ENCODE assay signal across 9 mouse cellular contexts in genomic region chr7:5057804-5058203, GRCm38 (mm10). TPM values are rescaled to one million over a fixed set of nuclear protein-coding genes. Genes with fewer than 3 reads are reported as not detected.
A peak's percentile ranks its signal among the peaks of the same experiment; 100 is the strongest.
DNase-seq lines count a peak whose midpoint lies in the region; ATAC-seq and TF ChIP-seq lines count a peak whose summit lies in the region.
"Had no signal": no experiment of that assay in that cellular context is flagged by ENCODE, and none has a peak within 500 bp of the region (broad histone marks: within the 10 kb centered on the region; RNA-seq: fewer than 3 reads in every experiment).

No protein-coding gene starts in this region.

- no peak for ATAC-seq in hindbrain, embryonic 11.5 days (ENCODE audit: low FRiP score)
- no peak for ATAC-seq in forebrain, postnatal 0 days
- ATAC-seq in midbrain, embryonic 14.5 days (ENCODE audit: low FRiP score, low TSS enrichment): no peak
- no peak for ATAC-seq in erythroblast, adult 5-6 weeks (replicated peaks; ENCODE audit: low FRiP score, poor library complexity, severe bottlenecking)

- H3K4me2 ChIP-seq in hindbrain, embryonic 11.5 days (replicated peaks; ENCODE audit: low read depth, low read length): no peak overlapping the region
- peak overlapping the region; percentile 73 for H3K4me2 ChIP-seq in forebrain, postnatal 0 days (ENCODE audit: low read depth)
- H3K4me2 ChIP-seq in midbrain, embryonic 14.5 days (ENCODE audit: low read length): peak overlapping the region; percentile 71

- no peaks in the 10 kb centered on the region for H3K36me3 ChIP-seq in hindbrain, embryonic 10.5 days
- H3K36me3 ChIP-seq in hindbrain, embryonic 11.5 days (ENCODE audit: control insufficient read depth, insufficient read depth, low read length): no peaks in the 10 kb centered on the region
- H3K36me3 ChIP-seq in forebrain, postnatal 0 days (ENCODE audit: insufficient read depth): no peaks in the 10 kb centered on the region
- no peaks in the 10 kb centered on the region for H3K36me3 ChIP-seq in midbrain, embryonic 14.5 days (ENCODE audit: control insufficient read depth, insufficient read depth, low read length)
- no peaks in the 10 kb centered on the region for H3K36me3 ChIP-seq in heart, adult 2 months (ENCODE audit: control insufficient read depth, insufficient read depth, low read length)

- no peak overlapping the region for H3K9ac ChIP-seq in hindbrain, embryonic 11.5 days (ENCODE audit: low read depth, low read length)
- H3K9ac ChIP-seq in forebrain, postnatal 0 days: peak overlapping the region; percentile 95
- H3K9ac ChIP-seq in midbrain, embryonic 14.5 days (replicated peaks; ENCODE audit: low read length): peak overlapping the region; percentile 75; the same call in 1 of the 2 replicates
- H3K9ac ChIP-seq in heart, adult 2 months (ENCODE audit: low read depth, low read length): no peak overlapping the region

- H3K4me3 ChIP-seq in hindbrain, embryonic 10.5 days: peak overlapping the region; percentile 3
- no peak overlapping the region for H3K4me3 ChIP-seq in hindbrain, embryonic 11.5 days (ENCODE audit: low read depth, low read length)
- H3K4me3 ChIP-seq in forebrain, postnatal 0 days (ENCODE audit: low read depth, low read length): peak overlapping the region; percentile 65
- H3K4me3 ChIP-seq in midbrain, embryonic 14.5 days (replicated peaks; ENCODE audit: low read depth, low read length): peak overlapping the region; percentile 61
- no peak overlapping the region for H3K4me3 ChIP-seq in heart, adult 2 months

- H3K4me1 ChIP-seq in hindbrain, embryonic 10.5 days (replicated peaks): peaks cover 49% of the 10 kb centered on the region
- peaks cover 17% of the 10 kb centered on the region for H3K4me1 ChIP-seq in hindbrain, embryonic 11.5 days (replicated peaks; ENCODE audit: control insufficient read depth, insufficient read depth, low read length)
- peaks cover 43% of the 10 kb centered on the region for H3K4me1 ChIP-seq in forebrain, postnatal 0 days (ENCODE audit: insufficient read depth)
- H3K4me1 ChIP-seq in midbrain, embryonic 14.5 days (ENCODE audit: control insufficient read depth, insufficient read depth, low read length): peaks cover 35% of the 10 kb centered on the region
- peaks cover 2% of the 10 kb centered on the region; the same call in 1 of the 2 replicates for H3K4me1 ChIP-seq in heart, adult 2 months (ENCODE audit: control insufficient read depth, insufficient read depth, low read length)

- no peaks in the 10 kb centered on the region for H3K79me2 ChIP-seq in heart, adult 2 months (replicated peaks; ENCODE audit: control insufficient read depth, insufficient read depth, low read length)

- peak; percentile 36; the same call in 1 of the 2 replicates for TF ChIP-seq CTCF in forebrain, postnatal 0 days (IDR thresholded peaks at IDR 0.05; ENCODE audit: low read depth)
- TF ChIP-seq CTCF in heart, adult 2 months (IDR thresholded peaks at IDR 0.05): no peak

- H3K27me3 ChIP-seq in hindbrain, embryonic 10.5 days (ENCODE audit: insufficient read depth, poor library complexity, severe bottlenecking): peaks cover 64% of the 10 kb centered on the region
- peaks cover 54% of the 10 kb centered on the region for H3K27me3 ChIP-seq in hindbrain, embryonic 11.5 days (ENCODE audit: control insufficient read depth, insufficient read depth, low read length)
- H3K27me3 ChIP-seq in forebrain, postnatal 0 days (ENCODE audit: insufficient read depth, low read length): peaks cover 8% of the 10 kb centered on the region
- H3K27me3 ChIP-seq in midbrain, embryonic 14.5 days (ENCODE audit: control insufficient read depth, insufficient read depth, low read length): peaks cover 47% of the 10 kb centered on the region
- peaks cover 20% of the 10 kb centered on the region for H3K27me3 ChIP-seq in heart, adult 2 months (ENCODE audit: control insufficient read depth, insufficient read depth, low read length)

- WGBS in hindbrain, embryonic 10.5 days: 30% methylated on average over 11 of the region's 11 CpGs
- WGBS in hindbrain, embryonic 11.5 days: 34% methylated on average over 11 of the region's 11 CpGs
- 30% methylated on average over 11 of the region's 11 CpGs for WGBS in forebrain, postnatal 0 days
- 29% methylated on average over 11 of the region's 11 CpGs for WGBS in midbrain, embryonic 14.5 days
- 38% methylated on average over 11 of the region's 11 CpGs for WGBS in heart, adult 2 months

- intact Hi-C loops in heart, adult 2 months (cut with DNase I): no loop called here

- TF ChIP-seq POLR2A in heart, adult 2 months (IDR thresholded peaks at IDR 0.05; ENCODE audit: insufficient read depth, low read depth, low read length): no peak

- DNase-seq in hindbrain, embryonic 10.5 days (ENCODE audit: low spot score): peak; percentile 12
- DNase-seq in hindbrain, embryonic 11.5 days (ENCODE audit: low spot score): no peak
- DNase-seq in ES-CJ7 (ENCODE audit: low read depth, low spot score): peak; percentile 71
- no peak for DNase-seq in forebrain, postnatal 0 days
- DNase-seq in midbrain, embryonic 14.5 days: no peak
- no peak for DNase-seq in Muller cell, postnatal 12 days (ENCODE audit: inconsistent ontology term)
- no peak for DNase-seq in heart, adult 2 months

- TF ChIP-seq EP300 in heart, adult 2 months (IDR thresholded peaks at IDR 0.05; ENCODE audit: insufficient read depth, low read depth, low read length): no peak

- H3K9me3 ChIP-seq in hindbrain, embryonic 10.5 days: no peaks in the 10 kb centered on the region
- no peaks in the 10 kb centered on the region for H3K9me3 ChIP-seq in hindbrain, embryonic 11.5 days (ENCODE audit: control insufficient read depth, low read length)
- no peaks in the 10 kb centered on the region for H3K9me3 ChIP-seq in forebrain, postnatal 0 days (ENCODE audit: low read length)
- H3K9me3 ChIP-seq in midbrain, embryonic 14.5 days (ENCODE audit: control insufficient read depth, low read length): no peaks in the 10 kb centered on the region

- no peak overlapping the region for H3K27ac ChIP-seq in hindbrain, embryonic 10.5 days
- H3K27ac ChIP-seq in hindbrain, embryonic 11.5 days (ENCODE audit: low read depth, low read length): no peak overlapping the region
- no peak overlapping the region; the same call in 1 of the 2 replicates for H3K27ac ChIP-seq in forebrain, postnatal 0 days (ENCODE audit: low read depth, low read length)
- no peak overlapping the region for H3K27ac ChIP-seq in midbrain, embryonic 14.5 days (replicated peaks; ENCODE audit: low read depth, low read length)
- no peak overlapping the region for H3K27ac ChIP-seq in heart, adult 2 months

RNA-seq across cellular contexts. Expression of gene U2af2, which starts 4.1 kb away (rescaled TPM):
- 179 and 180 TPM in 2 replicates for polyA plus RNA-seq in hindbrain, embryonic 10.5 days (2016; fragmentation: Nextera tagmentation; extraction: Ambion mirVana)
- polyA plus RNA-seq in hindbrain, embryonic 11.5 days (2014; fragmentation: Nextera tagmentation; extraction: Ambion mirVana): 161 and 162 TPM in 2 replicates
- 179 and 184 TPM in 2 replicates for total RNA-seq in forebrain, postnatal 0 days (2014; rRNA removed)
- polyA plus RNA-seq in forebrain, postnatal 0 days (2015; fragmentation: Nextera tagmentation; extraction: Ambion mirVana): 92.7 and 101 TPM in 2 replicates
- polyA plus RNA-seq in midbrain, embryonic 14.5 days (2014; fragmentation: Nextera tagmentation; extraction: Ambion mirVana): 111 and 115 TPM in 2 replicates
- 42.3 and 45.8 TPM in 2 replicates for total RNA-seq in erythroblast, adult 5-6 weeks (2015; ENCODE audit: low replicate concordance)
- total RNA-seq in erythroblast, adult 5-6 weeks (2017; ENCODE audit: low replicate concordance): 48.8 and 56.9 TPM in 2 replicates
- total RNA-seq in heart, adult 2 months (2021): 10 to 100 TPM; 65.6 to 68.5 TPM
- 84.4 and 118 TPM in 2 replicates for polyA plus RNA-seq in heart, adult 2 months (2012; rRNA removed)

RNA-seq across cellular contexts. Expression of gene Zfp580, which starts 6.5 kb away (rescaled TPM):
- 37.7 and 53.4 TPM in 2 replicates for polyA plus RNA-seq in hindbrain, embryonic 10.5 days (2016; fragmentation: Nextera tagmentation; extraction: Ambion mirVana)
- 32.4 and 37.5 TPM in 2 replicates for polyA plus RNA-seq in hindbrain, embryonic 11.5 days (2014; fragmentation: Nextera tagmentation; extraction: Ambion mirVana)
- total RNA-seq in forebrain, postnatal 0 days (2014; rRNA removed): 26.2 and 42.1 TPM in 2 replicates
- polyA plus RNA-seq in forebrain, postnatal 0 days (2015; fragmentation: Nextera tagmentation; extraction: Ambion mirVana): 132 and 135 TPM in 2 replicates
- polyA plus RNA-seq in midbrain, embryonic 14.5 days (2014; fragmentation: Nextera tagmentation; extraction: Ambion mirVana): 104 and 105 TPM in 2 replicates
- not detected in 2 replicates for total RNA-seq in erythroblast, adult 5-6 weeks (2015; ENCODE audit: low replicate concordance)
- 0.26 TPM in 1 of 2 replicates, not detected in the other for total RNA-seq in erythroblast, adult 5-6 weeks (2017; ENCODE audit: low replicate concordance)
- total RNA-seq in heart, adult 2 months (2021): 1 to 10 TPM; 3.4 to 4.4 TPM
- polyA plus RNA-seq in heart, adult 2 months (2012; rRNA removed): 7.4 and 12.7 TPM in 2 replicates

RNA-seq across cellular contexts. Expression of gene Zfp784, which starts 19.6 kb away (rescaled TPM):
- 3.3 and 3.9 TPM in 2 replicates for polyA plus RNA-seq in hindbrain, embryonic 10.5 days (2016; fragmentation: Nextera tagmentation; extraction: Ambion mirVana)
- 3.1 and 4.3 TPM in 2 replicates for polyA plus RNA-seq in hindbrain, embryonic 11.5 days (2014; fragmentation: Nextera tagmentation; extraction: Ambion mirVana)
- 5.2 and 5.6 TPM in 2 replicates for total RNA-seq in forebrain, postnatal 0 days (2014; rRNA removed)
- polyA plus RNA-seq in forebrain, postnatal 0 days (2015; fragmentation: Nextera tagmentation; extraction: Ambion mirVana): 4.1 and 5.0 TPM in 2 replicates
- polyA plus RNA-seq in midbrain, embryonic 14.5 days (2014; fragmentation: Nextera tagmentation; extraction: Ambion mirVana): 9.1 and 10.8 TPM in 2 replicates
- total RNA-seq in erythroblast, adult 5-6 weeks (2015; ENCODE audit: low replicate concordance): not detected in 2 replicates
- total RNA-seq in erythroblast, adult 5-6 weeks (2017; ENCODE audit: low replicate concordance): 0.84 TPM in 1 of 2 replicates, not detected in the other
- total RNA-seq in heart, adult 2 months (2021): 1 to 10 TPM; 5.0 to 5.6 TPM
- polyA plus RNA-seq in heart, adult 2 months (2012; rRNA removed): 6.7 and 7.0 TPM in 2 replicates

RNA-seq across cellular contexts. Expression of gene Epn1, which starts 22.2 kb away (rescaled TPM):
- 61.3 and 76.8 TPM in 2 replicates for polyA plus RNA-seq in hindbrain, embryonic 10.5 days (2016; fragmentation: Nextera tagmentation; extraction: Ambion mirVana)
- 54.2 and 55.3 TPM in 2 replicates for polyA plus RNA-seq in hindbrain, embryonic 11.5 days (2014; fragmentation: Nextera tagmentation; extraction: Ambion mirVana)
- total RNA-seq in forebrain, postnatal 0 days (2014; rRNA removed): 341 and 347 TPM in 2 replicates
- 126 and 127 TPM in 2 replicates for polyA plus RNA-seq in forebrain, postnatal 0 days (2015; fragmentation: Nextera tagmentation; extraction: Ambion mirVana)
- 104 and 119 TPM in 2 replicates for polyA plus RNA-seq in midbrain, embryonic 14.5 days (2014; fragmentation: Nextera tagmentation; extraction: Ambion mirVana)
- 42.2 and 42.5 TPM in 2 replicates for total RNA-seq in erythroblast, adult 5-6 weeks (2015; ENCODE audit: low replicate concordance)
- total RNA-seq in erythroblast, adult 5-6 weeks (2017; ENCODE audit: low replicate concordance): 51.2 and 86.8 TPM in 2 replicates
- 100 to 1,000 TPM; 160 to 192 TPM for total RNA-seq in heart, adult 2 months (2021)
- polyA plus RNA-seq in heart, adult 2 months (2012; rRNA removed): 174 and 181 TPM in 2 replicates

RNA-seq across cellular contexts. Expression of gene 4632433K11Rik, which starts 23.9 kb away (rescaled TPM):
- 0.34 TPM in 1 of 2 replicates, not detected in the other for polyA plus RNA-seq in hindbrain, embryonic 10.5 days (2016; fragmentation: Nextera tagmentation; extraction: Ambion mirVana)
- not detected in 2 replicates for polyA plus RNA-seq in hindbrain, embryonic 11.5 days (2014; fragmentation: Nextera tagmentation; extraction: Ambion mirVana)
- 0.24 TPM in 1 of 2 replicates, not detected in the other for total RNA-seq in forebrain, postnatal 0 days (2014; rRNA removed)
- polyA plus RNA-seq in forebrain, postnatal 0 days (2015; fragmentation: Nextera tagmentation; extraction: Ambion mirVana): not detected in 2 replicates
- not detected in 2 replicates for polyA plus RNA-seq in midbrain, embryonic 14.5 days (2014; fragmentation: Nextera tagmentation; extraction: Ambion mirVana)
- not detected in 2 replicates for total RNA-seq in erythroblast, adult 5-6 weeks (2015; ENCODE audit: low replicate concordance)
- 0.60 TPM in 1 of 2 replicates, not detected in the other for total RNA-seq in erythroblast, adult 5-6 weeks (2017; ENCODE audit: low replicate concordance)
- not detected for total RNA-seq in heart, adult 2 months (2021)
- polyA plus RNA-seq in heart, adult 2 months (2012; rRNA removed): not detected in 2 replicates
- polyA plus RNA-seq: liver, embryonic 16.5 days had no signal

Comparison
In these comparisons a context has a peak if more than half of its experiments do, and no peak if none do; other contexts are left out.
1. DNase-seq: peak in hindbrain, embryonic 10.5 days (single experiment) and ES-CJ7 (single experiment); none in hindbrain, embryonic 11.5 days (single experiment), forebrain, postnatal 0 days (single experiment), midbrain, embryonic 14.5 days (single experiment), Muller cell, postnatal 12 days (single experiment) and heart, adult 2 months (0 of 2).
2. H3K4me3 ChIP-seq: peak in hindbrain, embryonic 10.5 days (single experiment), forebrain, postnatal 0 days (single experiment) and midbrain, embryonic 14.5 days (single experiment); none in hindbrain, embryonic 11.5 days (single experiment) and heart, adult 2 months (single experiment).
3. H3K9ac ChIP-seq: peak in forebrain, postnatal 0 days (single experiment) and midbrain, embryonic 14.5 days (single experiment); none in hindbrain, embryonic 11.5 days (single experiment) and heart, adult 2 months (single experiment).